Mouse (Mus musculus): ENCODE measurements around the gene Ephb6.

Ephb6 gene

DNA sequence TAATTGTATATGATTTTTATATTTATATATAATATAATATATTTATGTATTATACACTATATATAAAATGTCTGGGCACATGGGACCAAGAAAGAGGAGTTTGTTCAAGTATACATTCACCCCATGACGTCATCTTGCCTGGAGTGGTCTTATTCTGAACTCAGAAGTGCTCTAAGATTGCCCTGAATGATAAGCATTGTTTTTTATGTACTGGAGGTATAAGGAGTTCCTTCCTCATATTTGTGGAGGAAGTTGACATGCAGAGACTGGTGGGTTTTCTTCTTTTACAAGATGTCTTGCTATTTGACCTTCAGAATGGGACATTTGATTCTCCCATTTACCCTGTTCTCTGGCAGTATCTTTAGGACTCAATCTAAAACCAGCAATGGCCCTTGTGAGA is 22.9 kb downstream of the Ephb6 start:
- DNase-seq = no peak

DNA sequence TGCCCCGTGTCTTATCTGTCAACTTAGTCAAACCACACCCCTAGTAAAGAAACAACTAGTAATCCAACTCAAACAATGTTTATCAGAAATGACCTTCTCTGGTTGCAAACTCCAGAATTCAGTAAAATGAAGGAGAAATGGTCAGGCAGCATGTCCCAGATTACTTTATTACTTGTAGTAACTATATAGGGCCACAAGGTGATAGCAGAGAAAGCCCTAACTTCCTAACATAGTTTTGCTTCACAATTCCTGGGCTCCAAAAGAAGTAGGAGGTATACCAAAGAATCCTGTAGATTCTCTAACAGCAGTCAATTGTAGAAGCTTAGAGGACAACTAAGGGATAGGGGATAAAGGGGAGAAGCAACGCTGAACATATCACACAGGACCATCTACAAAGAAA is 25.5 kb downstream of the Ephb6 start:
- DNase-seq = no peak

DNA sequence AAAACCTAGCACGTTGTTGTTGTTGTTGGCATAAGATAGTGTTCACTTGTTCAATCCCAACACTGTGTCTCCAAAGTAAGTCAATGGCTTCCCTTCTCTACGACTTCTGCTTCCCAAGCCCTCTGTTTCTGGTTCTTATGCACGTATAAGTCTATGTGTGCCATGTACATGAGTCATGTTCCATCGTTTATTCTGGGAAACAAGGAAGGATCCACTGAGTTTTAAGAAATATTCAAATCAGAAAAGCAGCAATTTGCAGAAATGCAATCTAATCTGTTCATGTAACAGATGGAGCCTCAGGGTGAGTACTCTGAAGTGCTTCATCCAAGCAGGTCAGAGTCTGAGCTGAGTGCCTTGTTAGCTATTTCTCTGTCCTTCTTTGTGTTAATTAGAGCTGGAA is 26.3 kb downstream of the Ephb6 start:
- no peak for DNase-seq

DNA sequence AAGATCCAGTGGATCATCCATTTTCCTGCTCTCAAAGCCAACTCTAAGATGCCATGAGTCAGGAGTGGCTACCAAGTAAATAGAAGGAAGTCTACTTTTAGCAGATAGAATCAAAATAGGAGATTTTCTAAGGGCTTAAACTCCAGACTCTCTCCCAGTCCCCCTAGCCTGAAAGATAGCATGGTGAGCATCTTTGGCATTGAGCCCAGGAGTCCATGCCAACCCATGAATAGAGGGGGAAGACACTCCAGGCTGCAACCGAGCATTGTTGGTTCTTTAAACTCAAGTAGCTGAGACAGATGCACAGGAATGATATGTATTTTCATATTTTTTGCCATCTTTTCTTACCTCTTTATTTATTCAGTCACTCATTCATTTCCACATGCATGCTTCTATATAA is 29.9 kb downstream of the Ephb6 start:
- DNase-seq = no peak

DNA sequence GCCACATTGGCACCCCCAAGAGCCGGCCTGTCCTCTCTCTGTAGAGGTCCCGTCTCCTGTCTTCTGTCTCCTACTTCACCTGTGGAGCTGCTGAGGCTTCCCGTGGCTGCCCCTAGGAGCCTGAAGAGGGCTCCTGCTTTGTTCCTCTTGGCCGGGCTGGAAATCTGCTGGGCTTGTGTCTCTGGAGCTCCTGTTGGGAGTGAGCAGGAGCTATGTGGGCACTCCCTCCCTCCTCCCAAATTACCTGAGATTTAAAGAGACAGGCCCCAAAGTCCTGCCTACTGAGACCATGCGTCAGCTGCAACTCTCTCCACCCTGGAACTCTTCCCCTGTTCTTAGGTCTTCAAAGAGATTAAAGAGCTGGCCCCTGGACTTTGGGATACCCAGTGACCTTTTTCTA is 30.9 kb downstream of the Ephb6 start, which contains the start of gene Trpv6:
TSS of gene Trpv6 (minus strand) at position 228 of the 400 bp plus-strand sequence.
- DNase-seq = no peak

DNA sequence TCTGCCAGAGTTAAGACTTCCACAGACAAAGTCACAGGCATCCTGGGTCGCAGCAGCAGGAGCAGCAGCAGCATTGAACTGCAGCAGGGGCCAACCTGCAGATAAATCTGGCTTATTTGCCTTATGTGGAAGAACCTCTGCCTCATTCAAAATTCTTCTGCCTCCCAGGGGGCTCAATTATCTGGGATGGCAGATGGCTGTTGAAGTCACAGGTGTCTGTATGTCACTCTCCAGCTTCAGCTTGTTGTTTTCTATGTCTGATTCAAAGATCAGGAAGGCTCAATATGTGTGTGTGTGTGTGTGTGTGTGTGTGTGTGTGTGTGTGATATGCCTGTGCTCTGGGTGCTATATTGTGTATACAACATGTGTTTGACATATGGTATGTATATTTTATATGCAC is 32.1 kb downstream of the Ephb6 start:
- DNase-seq = no peak

DNA sequence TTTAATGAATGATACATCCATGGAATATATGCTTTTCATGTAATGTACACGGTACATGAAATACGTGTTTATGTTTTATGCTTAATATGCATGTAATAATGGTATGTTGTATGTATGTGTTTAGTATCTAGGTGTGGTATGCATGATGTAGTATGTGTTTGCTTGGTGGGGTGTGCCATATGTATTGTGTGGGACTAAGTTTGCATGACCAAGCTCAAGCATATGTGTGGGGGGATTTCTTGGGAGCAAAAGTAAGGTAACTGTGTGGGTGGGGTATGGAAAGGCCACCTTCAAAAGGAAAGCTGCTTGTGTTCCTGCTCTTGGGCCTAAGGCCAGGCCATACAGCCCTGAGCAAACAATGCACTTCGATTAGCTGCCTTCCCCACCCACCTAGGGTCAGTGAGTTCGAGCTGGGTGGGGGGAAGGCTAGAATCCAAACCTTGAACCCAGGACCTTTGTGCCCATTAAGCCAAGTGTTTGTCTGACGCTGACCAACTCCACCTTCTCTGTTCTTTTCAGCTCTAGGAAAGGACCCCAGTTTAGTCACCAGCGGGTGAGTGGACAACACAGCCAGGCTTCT is 32.7 kb downstream of the Ephb6 start:
- no peak for DNase-seq

DNA sequence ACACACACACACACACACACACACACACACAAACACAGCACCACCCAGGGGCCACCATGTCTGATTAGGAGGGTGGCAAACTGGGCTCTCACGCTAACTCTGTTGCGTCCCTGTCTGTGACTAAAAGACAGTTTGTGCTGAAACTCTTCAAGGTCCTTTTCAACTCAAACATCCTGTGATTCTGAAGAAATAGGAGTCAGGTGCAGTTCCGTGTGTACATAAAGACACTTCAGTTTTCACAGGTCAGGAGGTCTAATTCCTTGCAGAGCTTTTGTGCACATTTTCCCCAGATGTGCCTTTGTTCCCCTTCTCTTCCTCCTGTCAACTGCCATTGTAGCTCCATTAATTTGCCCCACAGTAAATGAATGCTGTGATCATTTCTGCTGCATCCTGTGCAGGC is 35.2 kb downstream of the Ephb6 start:
- DNase-seq = no peak

DNA sequence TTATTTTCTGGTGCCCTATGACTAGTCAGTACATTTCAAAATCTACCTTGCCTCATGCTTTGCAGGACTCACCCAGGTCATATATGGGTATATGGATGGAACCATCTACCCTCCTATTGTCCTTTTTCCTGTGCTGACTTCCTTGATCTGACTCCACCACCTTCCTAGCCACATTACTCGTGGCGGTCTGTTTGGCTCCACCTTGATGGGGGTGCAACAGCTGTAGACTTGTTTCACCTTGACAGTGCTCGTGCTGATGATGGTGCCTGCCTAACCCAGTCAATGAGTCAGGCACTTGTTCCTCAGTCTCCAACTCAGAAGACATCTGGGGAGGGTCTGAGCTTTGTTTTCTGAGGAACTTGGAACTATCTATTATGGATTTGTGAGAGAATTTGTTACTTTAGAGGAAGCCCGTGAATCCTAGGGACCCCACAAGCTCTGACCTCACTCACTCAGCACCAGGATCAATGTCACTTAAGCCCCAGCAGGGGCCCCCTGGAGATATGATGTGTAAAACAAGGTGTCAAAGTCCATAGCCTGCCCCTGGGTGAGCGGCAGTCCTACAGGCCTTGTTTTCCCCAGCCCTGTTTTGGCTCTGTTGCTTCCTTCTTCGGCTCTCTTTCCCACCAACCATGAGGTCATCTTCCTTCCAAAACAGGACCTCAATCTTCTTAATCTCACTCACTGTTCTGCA is 36.0 kb downstream of the Ephb6 start:
- no peak for DNase-seq

DNA sequence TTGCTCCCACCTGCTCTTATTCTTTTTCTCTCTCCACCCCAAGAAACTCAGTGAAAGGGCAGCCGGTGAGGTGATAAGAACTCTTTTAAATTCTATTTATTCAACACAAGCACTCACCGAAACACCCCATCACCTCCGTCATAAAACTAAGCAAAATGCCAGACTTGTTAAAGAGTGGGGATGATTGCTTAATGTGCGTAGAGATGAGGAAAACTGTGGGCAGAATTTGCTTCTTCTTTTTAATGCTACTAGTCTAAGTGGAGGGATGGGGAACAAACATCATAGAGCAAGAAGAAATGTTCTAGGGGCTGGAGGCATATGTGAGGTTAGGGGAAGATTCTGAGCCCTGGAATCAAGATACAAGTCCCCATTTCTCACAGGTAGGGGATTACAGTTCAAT is 37.5 kb downstream of the Ephb6 start:
- no peak for DNase-seq

DNA sequence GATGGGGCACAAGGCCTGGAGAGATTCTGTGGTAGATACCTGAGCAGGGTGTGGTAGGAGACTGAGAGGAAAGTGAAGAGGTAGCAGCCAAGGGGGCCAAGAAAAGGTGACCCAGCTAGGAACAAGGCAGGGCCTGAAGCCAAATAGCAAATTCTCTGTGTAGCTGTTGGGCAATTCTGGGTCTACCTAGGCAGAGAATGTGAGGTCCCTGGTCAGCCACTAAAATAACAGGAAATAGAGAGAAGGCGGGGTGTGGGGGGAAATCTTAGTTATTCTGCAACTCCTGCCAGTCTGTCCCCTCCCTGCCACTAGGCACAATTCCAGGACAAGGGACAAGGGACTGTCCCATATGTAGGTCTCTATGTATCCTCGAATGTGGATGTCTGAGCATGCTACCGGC is 37.9 kb downstream of the Ephb6 start:
- DNase-seq = no peak

DNA sequence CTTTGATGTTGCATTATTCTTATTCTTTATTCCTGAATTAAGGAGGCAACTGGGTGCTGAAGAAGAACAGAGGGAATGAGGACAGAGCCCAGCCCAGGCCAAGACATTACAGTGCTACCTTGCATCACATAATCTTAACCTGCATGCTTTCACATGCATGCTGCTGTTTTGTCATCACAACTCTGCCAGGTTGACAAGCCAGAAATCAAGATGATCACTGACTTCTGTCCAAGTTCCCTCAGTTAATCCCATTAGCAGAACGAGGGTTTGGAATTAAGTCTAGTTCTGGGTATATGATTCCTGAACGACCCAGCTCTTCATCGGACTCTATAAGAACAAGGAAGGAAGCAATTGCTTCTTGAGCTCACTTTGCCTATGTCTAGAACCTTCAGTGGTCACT is 40.9 kb downstream of the Ephb6 start:
- DNase-seq = no peak

DNA sequence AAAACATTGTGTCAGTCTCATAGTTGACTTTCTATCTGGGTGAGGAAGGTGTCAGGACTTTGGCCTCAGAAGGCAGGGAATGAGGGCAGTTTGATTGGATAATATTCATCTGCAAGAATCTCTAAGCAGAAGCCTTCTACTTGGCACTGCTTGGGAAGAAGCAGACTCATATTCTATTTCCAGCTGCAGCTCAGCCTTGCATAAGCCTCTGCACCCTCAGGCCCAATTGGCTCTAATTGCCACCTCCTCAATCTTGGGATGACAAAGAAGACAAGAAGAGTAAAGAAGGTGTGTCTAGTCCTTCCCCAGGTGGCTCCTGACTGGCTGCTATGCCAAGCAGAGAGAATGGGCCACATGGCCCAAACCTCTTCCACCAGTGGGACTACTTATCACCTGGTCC is 41.4 kb downstream of the Ephb6 start:
- DNase-seq = no peak

DNA sequence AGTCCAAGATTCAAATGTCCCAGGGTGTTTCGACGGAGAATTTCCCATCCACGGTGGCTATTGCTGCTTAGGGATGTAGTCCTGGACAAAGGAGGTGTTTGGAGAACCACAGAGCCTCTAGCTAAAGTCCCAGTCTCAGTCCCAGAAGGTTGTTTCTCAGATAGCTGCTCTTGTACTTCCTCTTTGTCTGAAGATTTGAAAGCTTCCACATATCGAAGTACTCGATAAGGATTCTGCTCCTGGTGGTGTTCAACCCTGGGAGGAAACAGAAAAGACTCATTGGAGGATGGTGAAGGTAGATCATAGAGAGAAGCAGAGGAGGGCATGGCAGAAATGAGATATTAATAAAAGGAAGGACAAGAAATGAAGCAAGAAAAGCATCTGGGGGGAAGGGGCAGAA is 47.9 kb downstream of the Ephb6 start:
- no peak for DNase-seq

DNA sequence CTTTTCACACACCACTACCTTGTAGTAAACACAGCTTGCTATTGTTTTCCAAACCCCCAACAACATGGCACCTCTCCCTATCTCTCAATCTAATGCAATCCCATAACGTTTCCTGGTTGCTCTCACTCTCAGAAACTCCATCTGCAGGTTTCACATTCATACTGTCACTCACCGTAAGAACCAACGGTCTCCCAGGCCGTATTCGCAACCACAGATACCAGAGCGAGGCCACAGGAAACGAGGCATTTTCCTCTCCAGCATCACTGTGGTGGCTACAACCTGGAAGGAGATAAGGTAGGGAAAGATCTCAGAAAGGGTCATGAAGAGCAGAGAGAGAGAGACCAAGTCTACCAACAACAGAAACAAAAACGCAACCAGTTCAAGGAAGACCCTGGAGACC is 49.4 kb downstream of the Ephb6 start:
- DNase-seq = no peak

DNA sequence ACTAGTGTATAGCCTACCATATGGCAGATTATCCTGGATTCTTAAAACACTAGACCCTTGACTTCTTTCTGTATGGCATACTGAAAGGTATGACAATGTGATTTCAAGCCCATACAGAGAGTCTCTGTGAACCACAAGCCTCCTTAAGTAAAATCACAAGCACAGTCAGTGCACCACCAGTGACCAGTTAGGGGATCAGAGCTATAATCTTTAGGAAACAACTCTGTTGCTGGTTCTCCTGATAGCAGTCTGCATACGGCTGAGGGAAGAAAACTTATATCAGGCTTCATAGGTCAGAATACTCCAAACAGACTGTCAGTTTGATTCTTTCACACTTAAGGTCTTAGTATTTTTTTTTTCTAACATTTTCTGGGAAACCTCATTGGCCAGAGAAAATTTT is 53.2 kb downstream of the Ephb6 start:
- DNase-seq = no peak

DNA sequence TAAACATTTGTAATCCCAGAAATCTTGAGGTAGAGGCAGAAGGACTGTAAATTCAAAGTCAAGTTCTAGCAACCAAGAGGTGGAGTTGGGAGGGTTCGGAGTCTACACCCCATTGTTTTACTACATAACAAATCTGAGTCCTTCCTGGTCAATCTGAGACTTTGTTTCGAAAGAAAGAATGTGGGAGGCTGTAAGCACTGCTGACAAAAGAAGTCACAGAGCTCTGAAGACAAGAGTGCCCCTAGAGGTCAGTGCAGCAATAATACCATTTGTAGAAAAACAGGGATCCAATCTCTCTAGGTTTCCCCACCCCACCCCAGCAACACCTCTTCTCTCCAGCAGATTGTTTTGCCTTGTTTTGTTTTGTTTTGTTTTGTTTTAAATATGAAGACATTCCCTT is 57.0 kb downstream of the Ephb6 start:
- DNase-seq = no peak
